Mouse (Mus musculus) kidney, postnatal 4 days (tissue): ENCODE data around the gene Plekho1.

Experiments used
- DNase-seq, 2 experiments: peaks; one replicate each; pipeline ENCODE4 v3.0.0; 2021; ENCODE audit warnings: mixed read lengths in 2 of 2

The Plekho1 gene

DNA sequence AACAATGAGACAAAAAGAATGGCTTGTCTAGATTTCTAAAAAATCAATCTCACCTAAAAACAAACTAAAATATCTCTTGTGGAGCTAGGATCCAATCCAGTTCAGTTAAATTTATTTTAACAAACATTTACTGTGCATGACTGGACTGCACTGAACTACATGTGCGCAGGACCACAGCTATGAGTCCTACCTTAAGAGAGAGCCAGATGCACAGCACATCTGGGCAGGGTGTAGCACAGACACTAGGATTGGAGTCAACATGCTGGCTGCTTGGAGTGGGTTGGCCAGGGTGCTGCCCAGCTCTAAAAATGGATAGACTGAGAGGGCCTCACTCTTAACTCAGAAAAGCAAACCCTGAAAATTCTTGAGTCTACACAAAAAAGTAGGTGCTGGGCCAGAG lies 5.8 kb upstream of the Plekho1 start:
- DNase-seq: no peak

DNA sequence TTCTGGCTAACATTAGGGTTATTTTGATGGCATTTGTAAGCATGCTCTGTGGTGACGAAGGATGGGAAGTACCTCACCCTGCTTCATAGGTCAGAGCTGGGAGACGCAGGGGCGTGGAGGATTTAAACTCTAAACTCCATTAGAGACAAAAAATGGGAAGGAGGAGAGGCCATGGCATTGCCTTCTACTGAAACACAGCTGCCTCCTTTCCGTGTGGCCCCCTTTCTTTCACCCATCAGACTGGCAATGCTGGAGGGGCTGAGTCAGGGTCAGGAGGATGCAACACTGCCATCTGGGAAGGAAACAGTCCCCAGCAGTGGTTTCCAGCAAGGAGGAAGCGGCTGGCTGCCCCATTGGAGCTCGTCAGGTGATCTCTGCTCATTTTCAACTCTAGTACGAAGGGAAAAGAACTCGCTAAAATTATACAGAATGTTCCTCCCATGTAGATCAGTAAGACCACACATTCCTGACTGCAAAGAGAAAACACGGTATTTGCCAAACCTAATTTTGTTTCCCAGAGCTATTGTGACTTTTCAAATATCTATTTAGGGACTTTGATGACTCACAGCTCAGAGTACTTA lies 5.2 kb upstream of the Plekho1 start:
- DNase-seq: no peak

DNA sequence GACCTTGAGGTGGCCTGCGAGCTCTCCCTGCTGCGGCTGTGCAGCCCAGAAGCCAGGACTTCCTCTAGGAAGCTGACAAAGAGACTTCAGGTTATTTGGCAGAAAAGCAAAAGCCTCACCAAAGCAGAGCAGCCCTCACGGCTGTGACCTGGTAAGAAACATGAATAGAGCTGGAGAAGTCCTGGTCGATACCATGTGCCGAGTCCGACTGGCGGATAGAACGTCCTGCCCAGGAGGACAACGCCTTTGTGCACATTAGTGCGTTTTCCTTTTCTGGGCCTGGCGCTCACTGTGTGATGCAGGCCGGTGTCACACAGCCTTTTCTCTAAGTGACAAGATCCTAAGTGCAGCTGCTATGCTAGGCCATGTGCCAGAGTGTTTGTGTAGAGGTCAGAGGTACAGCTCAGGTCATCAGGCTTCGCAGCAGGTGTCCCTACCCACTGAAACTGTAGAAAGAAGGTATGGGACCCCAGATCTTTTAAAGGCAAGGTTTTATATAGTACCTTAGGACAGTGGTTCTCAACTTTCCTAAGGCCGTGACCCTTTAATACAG lies 4.4 kb upstream of the Plekho1 start:
- no peak for DNase-seq

DNA sequence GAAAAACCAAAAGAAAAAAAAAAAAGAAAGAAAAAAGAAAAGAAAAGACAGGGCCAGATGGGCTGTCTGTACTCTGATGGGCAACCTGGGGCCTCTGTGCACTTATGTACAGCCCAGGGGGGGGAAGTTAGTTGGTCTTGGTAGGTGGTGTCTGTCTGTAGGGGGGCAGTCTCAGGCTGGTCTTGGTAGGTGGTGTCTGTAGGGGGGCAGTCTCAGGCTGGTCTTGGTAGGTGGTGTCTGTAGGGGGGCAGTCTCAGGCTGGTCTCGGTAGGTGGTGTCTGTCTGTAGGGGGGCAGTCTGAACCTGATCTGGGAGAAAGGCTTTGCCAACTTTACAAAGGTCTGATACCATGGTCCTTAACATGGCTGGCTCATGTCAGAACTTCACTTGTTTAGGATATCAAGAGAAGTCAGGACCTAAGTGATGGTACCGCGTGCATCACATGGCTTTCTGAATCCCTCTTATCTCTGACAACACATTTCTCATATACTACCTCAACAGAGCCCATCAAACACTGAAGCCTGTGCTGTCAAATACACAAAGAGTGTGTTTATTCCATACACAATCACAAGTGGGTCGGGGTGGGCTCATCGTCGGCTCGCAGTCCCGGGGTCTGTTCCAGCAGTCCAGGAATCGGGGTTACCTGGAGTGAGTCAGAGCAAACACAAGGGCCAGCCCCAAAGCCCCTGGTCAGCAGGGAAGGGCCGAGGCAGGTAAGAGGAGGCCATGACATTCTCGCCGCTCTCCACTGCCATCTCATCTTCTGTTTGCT lies 3.7 kb upstream of the Plekho1 start:
- DNase-seq: no peak

DNA sequence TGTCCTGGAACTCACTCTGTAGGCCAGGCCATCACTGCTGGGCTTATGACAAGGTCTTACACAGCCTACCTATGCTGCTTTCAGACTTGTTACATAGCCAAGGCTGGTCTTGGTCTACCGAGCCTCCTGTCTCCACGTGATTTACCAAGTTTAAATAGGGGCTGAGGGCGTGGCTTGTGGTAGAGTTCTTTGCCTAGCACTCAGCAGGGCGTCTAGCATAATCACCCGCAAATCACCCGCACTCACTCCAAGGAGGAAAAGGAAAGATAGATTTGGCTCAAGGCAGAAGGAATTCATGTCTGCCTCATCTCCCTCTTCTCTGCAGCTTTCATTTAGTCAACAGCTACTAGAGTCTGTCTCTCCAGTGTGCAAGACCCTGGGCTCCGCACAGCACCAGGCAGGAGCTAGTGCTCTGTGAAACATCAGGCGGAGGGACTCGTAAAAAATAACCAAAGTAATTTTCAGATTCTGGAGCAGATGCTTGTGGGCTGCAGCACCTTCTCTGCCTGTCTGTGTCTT lies 1.5 kb upstream of the Plekho1 start:
- DNase-seq: peak in 1 of 2 experiments; percentile 55

DNA sequence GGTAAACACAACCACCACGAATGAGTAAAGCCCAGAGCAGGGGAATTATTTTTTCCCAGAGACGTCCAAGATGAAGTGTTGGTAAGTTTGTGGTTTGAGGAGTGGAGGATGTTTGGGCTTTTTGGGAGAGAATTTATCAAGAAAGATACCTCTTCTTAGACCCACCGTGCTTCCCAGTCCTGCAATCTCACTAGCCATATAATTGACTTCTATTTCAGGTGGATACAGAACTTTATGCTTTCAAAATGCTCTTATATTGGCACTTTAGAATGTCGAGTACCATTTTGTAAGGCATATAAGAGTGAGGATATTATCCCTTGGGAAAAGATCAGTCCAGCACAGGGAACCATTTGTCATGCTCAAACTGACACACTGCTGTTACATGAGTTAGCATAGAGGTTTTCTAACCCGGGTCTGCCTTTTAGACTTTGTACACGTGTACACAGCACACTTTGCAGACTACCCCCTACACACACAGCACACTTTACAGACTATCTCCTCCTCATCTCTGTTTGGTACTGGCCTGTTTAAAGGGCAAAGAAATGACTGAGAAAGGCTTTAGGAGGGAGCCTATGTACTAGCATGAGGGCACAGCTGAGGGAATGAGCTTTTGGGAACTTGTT lies 761 bp upstream of the Plekho1 start:
- no peak for DNase-seq

DNA sequence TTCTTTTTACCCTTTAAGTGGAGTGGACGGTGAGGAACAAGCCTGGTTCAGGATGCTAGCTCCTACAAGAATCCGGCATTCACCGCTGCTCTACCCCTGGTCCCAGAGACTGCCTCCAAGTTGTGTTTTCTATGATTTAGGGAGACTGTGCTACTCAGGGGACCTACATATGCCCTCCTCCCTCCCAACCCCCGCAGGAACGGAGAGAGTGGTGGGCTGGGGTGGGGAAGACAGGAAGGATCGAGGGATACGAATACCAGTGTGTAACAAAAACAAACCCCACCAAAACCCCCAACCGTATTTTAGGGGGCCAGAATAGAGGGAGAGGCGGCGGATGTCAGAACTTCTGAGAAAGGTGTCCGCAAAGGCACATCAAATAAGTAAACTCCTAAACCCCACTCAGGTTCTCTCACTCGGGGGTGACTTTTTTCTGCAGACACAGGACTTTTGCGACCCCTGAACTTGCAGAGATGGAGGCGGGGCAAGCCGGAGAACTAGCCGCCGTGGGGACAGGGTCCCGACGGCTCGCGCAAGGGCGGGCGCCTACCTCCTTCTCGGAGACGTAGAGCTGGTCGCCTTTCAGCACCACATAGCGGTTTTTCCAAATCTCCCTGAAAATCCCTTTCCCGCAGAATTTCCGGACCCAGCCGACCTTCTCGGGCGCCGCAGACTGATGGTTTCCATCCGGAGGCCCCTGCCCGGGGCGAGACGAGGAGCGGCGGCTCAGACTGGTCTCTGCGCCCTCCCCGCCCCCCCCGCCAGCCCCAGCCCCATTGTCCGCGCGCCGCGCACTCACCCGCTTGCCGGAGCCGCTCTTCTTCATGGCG lies 613 bp downstream of the Plekho1 start:
- DNase-seq: peak; percentile 71 to 78

DNA sequence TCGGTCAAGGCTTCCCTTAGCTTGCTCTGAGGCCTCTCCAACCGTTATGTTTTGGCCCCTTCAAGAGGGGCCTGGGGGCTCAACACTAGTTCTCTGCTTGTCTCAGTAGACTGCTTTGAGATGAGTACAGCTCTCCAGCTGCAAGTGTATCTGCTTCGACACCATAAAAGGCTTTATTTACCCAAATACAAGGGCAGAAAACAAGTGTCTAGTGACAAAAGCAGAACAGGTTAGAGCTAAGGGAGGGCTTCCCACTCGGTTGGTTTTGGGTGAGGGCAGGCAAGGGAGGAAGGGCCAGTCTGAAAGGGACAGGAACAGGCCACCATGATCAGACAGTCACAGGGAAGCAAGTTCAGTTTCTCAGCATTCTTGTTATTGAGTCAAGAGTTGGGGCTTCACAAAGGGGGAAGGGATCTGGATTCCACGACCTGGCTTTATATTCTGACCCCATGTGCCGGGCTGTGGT lies 1.4 kb downstream of the Plekho1 start:
- peak; percentile 30 to 49 for DNase-seq

DNA sequence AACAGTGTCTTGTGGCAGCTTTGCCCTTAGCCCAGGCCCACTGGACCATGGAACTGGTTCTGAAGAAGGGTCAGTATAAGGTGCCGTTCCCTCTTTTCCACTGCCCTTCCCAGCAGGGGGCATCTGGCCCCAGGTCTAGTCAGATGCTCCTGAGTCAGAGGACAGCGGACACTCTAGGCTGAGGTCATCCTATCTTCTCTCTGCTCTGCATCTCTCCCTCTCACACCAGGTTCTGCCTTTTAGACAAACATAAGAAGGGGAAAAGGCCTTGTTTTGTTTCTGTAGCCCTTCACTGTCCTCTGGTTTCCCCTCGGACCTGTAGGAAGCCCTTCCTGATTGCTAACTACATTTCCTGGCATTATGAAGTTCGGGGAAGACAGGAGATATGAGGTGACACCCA lies 1.9 kb downstream of the Plekho1 start:
- peak; percentile 47 to 59 for DNase-seq

DNA sequence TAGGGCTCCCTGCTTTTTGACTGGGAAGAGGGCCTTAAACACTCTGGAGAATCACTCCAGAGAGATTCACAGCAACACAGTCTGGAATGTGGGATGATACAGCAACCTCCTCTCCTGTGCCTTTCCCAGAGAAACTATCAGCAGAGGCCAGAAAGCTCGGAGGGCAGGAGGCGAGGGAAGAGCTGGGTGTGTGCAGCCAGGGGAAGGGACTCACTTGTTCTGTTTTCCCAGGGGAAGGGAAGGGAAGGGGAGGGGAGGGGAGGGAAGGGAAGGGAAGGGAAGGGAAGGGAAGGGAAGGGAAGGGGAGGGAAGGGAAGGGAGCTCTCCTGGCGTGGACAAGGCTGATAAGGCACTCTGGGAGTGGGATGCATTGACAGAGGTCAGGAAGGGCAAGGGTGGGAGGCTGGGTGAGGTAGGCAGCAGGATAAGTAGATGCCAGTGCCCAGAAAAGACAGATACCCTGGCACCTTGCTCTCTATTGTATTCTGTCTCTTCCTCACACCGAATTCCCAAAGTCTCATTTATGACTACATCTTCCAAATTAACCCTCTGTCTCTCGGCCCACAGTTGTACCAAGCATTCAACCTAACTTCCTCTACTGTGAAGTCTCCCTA lies 2.7 kb downstream of the Plekho1 start:
- no peak for DNase-seq

DNA sequence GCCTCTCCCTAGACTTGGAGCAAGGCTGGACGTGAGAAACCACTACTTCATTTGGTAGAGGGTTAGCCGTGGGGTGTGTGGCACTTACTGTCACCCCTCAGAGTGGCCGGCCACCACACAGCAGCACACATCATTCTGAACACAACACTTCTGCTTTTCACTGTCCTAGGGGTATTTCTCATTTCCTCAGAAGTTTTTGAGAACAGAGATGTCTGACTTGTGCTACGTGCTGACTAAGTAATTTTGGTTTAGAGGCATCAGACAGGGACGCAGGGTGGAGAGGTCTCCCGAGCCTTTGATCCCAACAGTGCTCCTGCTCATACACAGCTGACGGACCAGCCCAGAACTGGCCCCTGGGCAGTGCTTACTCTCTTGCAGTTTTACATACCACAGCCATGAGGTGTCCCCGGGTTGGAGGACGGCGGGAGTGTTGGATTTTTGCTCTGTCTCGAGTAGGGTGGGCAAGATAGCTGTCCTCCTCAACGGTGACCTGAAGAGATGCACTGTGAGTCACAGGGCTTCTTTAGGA lies 5.3 kb downstream of the Plekho1 start:
- no peak for DNase-seq

DNA sequence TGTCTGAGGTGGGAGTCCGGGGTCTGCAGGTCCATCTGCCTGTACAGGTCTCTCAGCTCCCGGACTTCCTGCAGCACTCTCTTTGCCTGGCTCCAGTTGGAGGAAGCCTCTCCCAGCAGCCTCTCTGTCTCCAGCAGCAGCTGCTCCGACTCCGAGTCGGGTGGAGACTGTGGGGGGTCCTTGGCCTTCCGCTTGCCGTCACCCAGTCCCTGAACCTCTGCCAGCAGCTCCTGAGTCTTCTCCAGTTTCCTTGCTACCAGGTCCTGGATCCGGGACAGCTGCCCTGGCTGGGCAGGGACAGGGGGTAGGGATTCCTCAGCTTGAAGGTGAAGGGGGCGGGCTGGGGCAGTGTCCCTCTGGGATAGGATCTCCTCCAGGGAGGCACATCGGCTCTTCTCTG lies 6.8 kb downstream of the Plekho1 start:
- peak; percentile 81 to 87 for DNase-seq

DNA sequence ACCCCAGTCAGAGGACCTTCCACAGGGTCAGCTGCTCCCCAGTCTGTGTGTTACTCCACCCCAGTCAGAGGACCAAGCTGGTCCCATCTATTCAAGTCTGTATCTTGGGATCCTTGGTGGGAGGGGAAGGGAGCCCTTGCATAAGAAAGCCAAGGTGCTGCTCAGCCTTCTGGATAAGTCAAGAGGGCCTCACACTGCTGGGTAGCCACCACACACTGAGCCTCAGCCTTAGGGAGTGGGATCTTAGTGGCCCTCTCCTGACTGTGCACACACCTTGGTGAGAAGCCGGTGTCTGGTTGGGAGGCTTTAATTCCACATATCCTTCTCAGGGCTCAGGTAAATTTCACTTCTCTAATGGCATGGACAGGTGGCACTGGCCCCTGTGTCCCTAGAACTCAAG lies 7.7 kb downstream of the Plekho1 start:
- no peak for DNase-seq

DNA sequence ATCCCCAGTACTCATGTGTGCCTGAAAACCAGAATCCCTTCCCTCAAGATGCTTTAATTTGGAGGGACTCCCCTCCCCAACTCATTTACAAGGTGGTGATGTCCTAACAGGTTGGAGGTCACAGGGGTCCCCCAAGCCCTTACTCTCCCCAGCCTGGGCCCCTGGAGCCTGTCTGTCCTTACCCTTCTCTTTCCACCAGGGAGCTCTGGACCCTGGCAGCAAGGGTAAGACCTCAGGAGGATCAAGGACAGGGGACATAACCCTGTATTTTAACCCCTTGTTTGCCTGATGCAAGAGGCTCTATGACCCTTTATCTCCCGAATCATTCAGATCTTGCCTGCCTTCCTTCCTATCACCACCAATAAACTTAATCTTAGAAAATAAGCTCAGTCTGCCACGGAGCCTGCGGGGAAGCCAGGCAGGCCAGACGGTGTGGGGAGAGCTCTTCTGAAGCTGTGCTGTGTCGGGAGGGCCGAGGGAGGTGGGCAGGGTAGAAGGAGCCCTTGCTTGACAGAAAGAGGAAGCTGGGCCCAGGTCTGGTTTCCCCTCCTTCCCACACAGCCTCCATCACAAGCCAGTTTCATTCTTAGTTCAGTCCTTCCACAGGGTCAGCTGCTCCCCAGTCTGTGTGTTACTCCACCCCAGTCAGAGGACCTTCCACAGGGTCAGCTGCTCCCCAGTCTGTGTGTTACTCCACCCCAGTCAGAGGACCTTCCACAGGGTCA lies 8.3 kb downstream of the Plekho1 start:
- DNase-seq: peak in 1 of 2 experiments; percentile 15

DNA sequence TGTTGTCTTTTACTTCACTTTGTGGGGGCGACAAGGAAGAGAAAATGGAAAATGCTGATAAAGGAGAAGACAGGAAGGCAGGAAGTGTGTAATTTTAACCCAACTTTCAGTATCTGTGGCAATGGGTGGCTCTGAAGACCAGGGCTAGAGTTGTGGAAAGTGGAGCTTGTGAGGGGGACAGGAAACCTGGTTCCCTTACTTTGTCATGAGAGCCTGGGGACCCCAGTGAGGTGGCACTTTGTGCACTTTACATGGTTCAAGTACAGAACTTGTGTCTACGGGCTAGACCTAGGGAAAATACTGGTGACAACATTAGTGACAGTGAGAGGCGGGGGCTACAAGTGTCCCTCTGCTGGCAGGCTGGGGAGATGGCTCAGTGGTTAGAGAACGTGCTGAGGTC lies 8.8 kb downstream of the Plekho1 start:
- DNase-seq: no peak

DNA sequence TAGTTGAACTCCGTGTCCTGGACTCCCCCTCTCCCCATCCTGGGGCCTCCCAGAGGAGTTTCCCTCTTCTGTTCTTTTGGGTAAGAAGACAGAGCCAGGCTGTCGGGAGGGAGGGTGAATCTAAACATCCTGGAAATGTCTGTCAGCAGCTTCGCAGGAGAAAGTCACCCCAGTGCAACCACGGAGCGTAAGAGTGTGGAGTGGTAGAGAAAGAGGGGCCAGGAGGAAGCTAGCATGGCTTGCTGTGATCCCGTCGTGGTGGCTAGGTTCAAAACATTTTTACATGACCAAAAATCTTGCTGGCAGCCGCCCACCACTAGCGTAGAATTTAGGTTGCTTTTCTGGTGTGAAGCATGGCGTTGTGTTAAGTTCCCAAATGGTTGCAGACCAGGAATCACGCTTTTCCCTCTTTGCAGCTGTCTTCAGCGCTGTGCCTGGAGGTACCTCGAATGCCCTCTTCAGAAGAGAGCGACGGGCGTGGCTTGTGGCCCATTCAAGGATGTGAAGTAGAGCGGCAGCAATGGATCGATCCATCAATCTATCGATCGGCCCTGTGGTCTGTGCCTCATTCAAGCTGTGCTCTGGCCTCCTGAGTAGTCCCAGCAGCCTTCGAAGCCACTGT lies 9.7 kb downstream of the Plekho1 start:
- peak; percentile 61 to 77 for DNase-seq

DNA sequence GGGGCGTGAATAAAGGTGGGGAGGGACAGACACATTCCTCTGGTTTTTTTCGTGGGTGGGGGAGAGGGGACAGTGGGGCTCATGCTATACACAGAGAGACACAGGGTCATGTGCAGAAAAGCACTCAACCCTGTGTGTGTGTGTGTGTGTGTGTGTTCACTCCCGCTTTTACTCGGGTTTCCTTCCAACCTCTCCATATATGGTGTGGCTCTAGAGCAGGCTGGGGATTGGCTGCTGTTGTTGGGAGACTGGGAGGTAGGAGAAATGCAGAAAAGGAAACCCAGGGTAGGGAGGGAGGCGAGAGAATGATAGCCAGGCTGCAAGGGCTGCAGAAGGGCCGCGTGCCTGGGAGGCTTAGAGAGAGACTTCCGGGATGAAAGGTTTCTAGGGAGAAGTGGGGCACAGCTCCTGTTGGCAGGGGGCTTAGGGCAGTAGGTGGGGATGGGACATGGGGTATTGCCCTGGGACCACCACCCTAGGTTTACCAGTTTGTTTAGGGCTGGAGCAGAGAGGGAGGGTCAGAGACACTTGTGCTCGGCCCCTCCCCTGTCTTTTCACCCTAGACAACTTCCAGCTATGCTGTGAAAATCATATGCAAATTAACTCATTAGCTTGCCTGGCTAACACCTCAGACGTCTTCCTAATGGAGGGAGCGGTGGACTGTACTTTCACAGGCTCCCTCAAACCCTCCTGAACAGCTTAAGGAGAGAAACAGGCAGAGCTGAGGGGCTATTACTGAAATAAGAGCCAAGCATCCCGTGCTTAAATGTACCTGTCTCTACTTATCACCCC lies 10.4 kb downstream of the Plekho1 start:
- DNase-seq: peak; percentile 73 to 81

DNA sequence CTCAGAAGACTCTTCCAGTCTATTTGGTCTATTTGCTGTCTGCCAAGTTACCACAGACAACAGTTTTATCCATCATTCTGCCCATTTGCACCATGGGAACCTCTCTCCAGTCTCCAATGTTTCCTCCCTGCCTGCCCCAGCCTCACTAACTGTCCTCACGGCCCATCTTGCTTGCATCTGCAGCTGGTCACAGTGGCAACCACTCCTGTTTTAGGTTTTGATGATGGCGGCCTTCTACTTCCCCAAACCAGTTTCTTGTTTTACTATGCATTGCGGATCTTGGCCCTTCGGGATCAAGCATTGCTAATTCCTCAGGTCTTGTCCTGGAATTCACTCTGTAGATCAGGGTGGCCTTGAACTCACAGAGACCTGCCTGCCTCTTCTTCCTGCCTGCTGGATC lies 13.7 kb downstream of the Plekho1 start:
- DNase-seq: no peak

DNA sequence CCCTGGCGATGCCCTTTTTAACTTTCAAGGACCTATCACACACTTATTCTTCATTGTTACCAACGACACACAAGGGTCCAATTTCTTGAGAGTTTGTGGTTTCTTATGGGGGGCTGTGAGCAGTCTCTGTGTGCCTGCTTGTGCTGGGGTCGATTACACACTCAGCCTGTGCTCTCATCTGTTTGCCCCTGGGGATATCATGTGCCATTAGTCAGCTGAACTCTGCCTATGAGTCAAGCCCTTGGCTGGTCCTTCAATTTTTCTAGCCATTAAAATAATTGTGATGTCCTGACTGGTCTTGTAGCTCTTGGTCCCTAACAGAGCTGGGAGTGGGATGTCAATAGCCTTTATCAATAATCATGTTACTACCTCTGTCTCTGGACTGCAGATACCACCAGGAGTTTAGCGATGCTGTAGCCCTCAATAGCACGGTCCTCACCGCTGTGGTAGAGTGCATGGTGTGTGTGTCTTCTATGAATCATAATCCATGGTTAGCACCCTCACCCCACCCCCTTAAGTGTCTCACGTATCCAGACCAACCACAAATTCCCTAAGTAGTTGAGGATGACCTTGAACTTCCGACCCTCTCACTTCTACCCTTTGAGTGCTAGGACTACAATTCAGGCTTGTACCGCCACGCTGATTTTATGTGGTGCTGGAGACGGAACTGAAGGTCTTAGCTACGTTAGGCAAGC lies 15.4 kb downstream of the Plekho1 start:
- no peak for DNase-seq
